Mouse (Mus musculus): ENCODE results near the gene P2rx4. TPM values are rescaled to one million over a fixed set of nuclear protein-coding genes. Genes with fewer than 3 reads are reported as not detected.

P2rx4 gene
- polyA plus RNA-seq, 1 experiment from 2014 or later = 20.7 TPM

DNA sequence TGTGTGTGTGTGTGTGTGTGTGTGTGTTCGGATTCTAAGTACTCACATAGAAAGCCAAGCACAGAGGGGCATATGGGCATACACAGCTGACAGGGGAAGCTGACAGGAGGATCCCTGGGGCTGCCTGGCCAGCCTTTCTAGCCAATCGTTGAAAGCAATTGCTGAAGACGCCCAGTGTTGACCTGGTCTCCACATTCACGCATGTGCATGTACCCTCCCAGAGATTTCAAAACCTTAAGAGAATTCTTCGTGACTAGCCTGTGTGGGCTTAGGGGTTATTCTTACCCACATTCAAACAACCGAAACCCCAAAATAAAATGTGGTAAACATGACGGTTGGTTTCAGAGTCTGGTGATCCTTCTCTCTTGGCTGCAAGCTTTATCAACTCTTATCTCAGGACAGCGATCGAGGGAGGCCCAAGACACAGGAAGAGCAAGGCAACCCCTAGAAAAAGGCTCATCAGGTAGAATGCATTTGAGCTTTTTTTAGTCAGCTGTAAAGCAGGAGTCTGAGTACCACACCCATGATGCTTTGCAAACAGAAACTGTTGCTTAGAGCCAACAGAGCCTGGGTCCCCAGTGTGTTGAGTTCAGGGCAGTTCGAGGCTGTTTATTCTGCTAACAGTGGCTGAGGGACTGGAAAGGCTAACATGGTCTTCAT, 9.2 kb upstream of the P2rx4 start:
- 67% methylated on average over 10 of the region's 10 CpGs for WGBS
- H3K4me3 ChIP-seq (ENCODE audit: low read depth, low read length) = no peak overlapping the region
- H3K9ac ChIP-seq (replicated peaks; ENCODE audit: low read depth, low read length) = no peak overlapping the region
- no peak overlapping the region for H3K4me2 ChIP-seq (replicated peaks; ENCODE audit: low read depth, low read length)
- H3K36me3 ChIP-seq (ENCODE audit: control insufficient read depth, insufficient read depth, low read length) = no peaks in the 10 kb centered on the region
- 0 out of 2 replicates have a peak, but pooled peaks cover 5% of the 10 kb centered on the region for H3K4me1 ChIP-seq (ENCODE audit: control insufficient read depth, insufficient read depth, low read length)
- H3K27me3 ChIP-seq (ENCODE audit: control insufficient read depth, insufficient read depth, low read length) = no peaks in the 10 kb centered on the region
- no peak for ATAC-seq (ENCODE audit: insufficient number of reproducible peaks, insufficient read depth, low FRiP score, low read depth)
- H3K27ac ChIP-seq (ENCODE audit: low read length) = no peak overlapping the region
- no peaks in the 10 kb centered on the region for H3K9me3 ChIP-seq (ENCODE audit: control insufficient read depth, low read depth, low read length)

DNA sequence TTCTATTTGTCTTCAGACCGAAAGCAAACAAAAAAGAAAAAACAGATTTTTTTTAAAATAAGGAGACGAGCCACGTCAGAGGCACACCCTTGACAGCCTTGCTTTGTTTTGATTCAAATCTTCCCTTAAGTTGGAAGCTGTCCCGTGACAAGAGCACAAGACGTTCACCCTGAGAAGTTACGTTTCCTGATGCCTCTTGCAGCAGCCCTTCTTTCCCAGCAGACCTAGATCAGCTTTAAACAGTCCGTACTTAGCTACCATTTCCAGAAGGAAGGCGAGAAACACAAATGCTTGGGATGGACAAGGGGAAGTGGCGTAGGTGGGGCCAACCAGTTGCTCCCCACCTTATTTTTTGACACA, 8.7 kb upstream of the P2rx4 start:
- no peak for ATAC-seq (ENCODE audit: insufficient number of reproducible peaks, insufficient read depth, low FRiP score, low read depth)
- H3K9me3 ChIP-seq (ENCODE audit: control insufficient read depth, low read depth, low read length) = no peaks in the 10 kb centered on the region
- WGBS = 60% methylated on average over 9 of the region's 9 CpGs
- 0 out of 2 replicates have a peak, but pooled peaks cover 2% of the 10 kb centered on the region for H3K4me1 ChIP-seq (ENCODE audit: control insufficient read depth, insufficient read depth, low read length)
- H3K4me3 ChIP-seq (ENCODE audit: low read depth, low read length) = no peak overlapping the region
- H3K36me3 ChIP-seq (ENCODE audit: control insufficient read depth, insufficient read depth, low read length) = no peaks in the 10 kb centered on the region
- H3K27me3 ChIP-seq (ENCODE audit: control insufficient read depth, insufficient read depth, low read length) = no peaks in the 10 kb centered on the region
- H3K27ac ChIP-seq (ENCODE audit: low read length) = no peak overlapping the region
- H3K4me2 ChIP-seq (replicated peaks; ENCODE audit: low read depth, low read length) = no peak overlapping the region
- no peak overlapping the region for H3K9ac ChIP-seq (replicated peaks; ENCODE audit: low read depth, low read length)

DNA sequence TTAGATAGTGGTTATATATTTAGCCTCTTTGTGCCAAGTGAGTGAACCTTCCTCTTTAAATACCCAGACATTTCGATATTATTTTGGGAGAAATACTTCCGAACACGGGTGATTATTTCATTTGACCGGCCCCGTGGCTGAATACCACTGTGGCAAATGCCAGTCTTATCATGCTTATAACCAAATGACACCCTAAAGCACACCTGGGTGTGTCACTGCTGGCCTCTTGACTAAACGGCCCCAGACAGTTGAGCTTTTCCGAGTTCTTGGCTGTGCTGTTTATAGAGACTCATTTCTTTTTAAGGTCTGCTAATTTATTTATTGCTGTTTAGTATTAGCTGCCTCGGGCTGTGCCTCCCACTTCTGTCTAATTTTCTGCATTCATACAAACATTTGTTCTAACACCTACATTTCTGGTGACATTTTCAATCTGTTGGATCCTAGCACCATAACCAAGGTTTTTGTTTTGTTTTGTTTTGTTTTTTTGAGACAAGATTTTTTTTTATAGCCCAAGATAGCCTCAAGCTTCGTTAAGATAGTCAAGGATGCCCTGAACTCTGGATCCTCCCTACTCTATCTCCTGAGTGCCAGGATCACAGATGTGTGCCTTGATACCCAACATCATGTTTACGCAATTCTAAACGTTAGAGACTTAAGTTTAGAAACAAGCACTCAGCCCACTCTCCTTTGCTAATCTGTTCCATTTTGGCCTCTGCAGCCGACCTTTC, 7.1 kb upstream of the P2rx4 start:
- Histone ChIP-seq H3K9ac (replicated peaks; ENCODE audit: low read depth, low read length) (no peak overlapping the region), H3K36me3 (ENCODE audit: control insufficient read depth, insufficient read depth, low read length) (no peaks in the 10 kb centered on the region), H3K9me3 (ENCODE audit: control insufficient read depth, low read depth, low read length) (no peaks in the 10 kb centered on the region), H3K4me1 (ENCODE audit: control insufficient read depth, insufficient read depth, low read length) (0 out of 2 replicates have a peak, but pooled peaks cover 2% of the 10 kb centered on the region), H3K4me3 (ENCODE audit: low read depth, low read length) (no peak overlapping the region), H3K27me3 (ENCODE audit: control insufficient read depth, insufficient read depth, low read length) (no peaks in the 10 kb centered on the region), H3K4me2 (replicated peaks; ENCODE audit: low read depth, low read length) (no peak overlapping the region), H3K27ac (ENCODE audit: low read length) (no peak overlapping the region)
- 61% methylated on average over 12 of the region's 12 CpGs for WGBS
- ATAC-seq (ENCODE audit: insufficient number of reproducible peaks, insufficient read depth, low FRiP score, low read depth) = no peak

GRCm38 (mm10) chr5:122700837-122701212, 6.5 kb upstream of the P2rx4 start:
- Histone ChIP-seq H3K27ac (ENCODE audit: low read length) (no peak overlapping the region), H3K36me3 (ENCODE audit: control insufficient read depth, insufficient read depth, low read length) (no peaks in the 10 kb centered on the region), H3K4me3 (ENCODE audit: low read depth, low read length) (no peak overlapping the region), H3K4me2 (replicated peaks; ENCODE audit: low read depth, low read length) (no peak overlapping the region), H3K27me3 (ENCODE audit: control insufficient read depth, insufficient read depth, low read length) (no peaks in the 10 kb centered on the region), H3K4me1 (ENCODE audit: control insufficient read depth, insufficient read depth, low read length) (0 out of 2 replicates have a peak, but pooled peaks cover 2% of the 10 kb centered on the region), H3K9ac (replicated peaks; ENCODE audit: low read depth, low read length) (no peak overlapping the region), H3K9me3 (ENCODE audit: control insufficient read depth, low read depth, low read length) (no peaks in the 10 kb centered on the region)
- WGBS = 19% methylated on average over 5 of the region's 5 CpGs
- ATAC-seq (ENCODE audit: insufficient number of reproducible peaks, insufficient read depth, low FRiP score, low read depth) = no peak

DNA sequence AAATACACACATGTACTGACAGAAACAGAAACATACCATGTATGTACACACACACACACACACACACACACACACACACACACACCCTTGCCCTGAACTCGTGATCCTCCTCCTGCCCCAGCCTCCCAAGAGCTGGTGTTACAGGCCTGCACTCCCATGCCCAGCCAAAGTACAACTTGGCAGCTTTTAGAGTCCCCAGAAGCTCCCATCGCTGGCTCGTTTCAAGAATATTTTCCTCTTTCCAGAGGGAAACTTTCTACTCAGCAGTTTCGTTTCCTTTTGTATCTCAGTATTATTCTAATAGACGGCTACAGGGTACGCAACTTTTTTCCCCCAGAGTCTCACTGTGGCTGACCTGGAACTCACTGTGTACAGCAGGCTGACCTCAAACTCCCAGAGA, 5.2 kb upstream of the P2rx4 start:
- Histone ChIP-seq H3K4me2 (replicated peaks; ENCODE audit: low read depth, low read length) (no peak overlapping the region), H3K27ac (ENCODE audit: low read length) (no peak overlapping the region), H3K9me3 (ENCODE audit: control insufficient read depth, low read depth, low read length) (no peaks in the 10 kb centered on the region), H3K27me3 (ENCODE audit: control insufficient read depth, insufficient read depth, low read length) (no peaks in the 10 kb centered on the region), H3K4me1 (ENCODE audit: control insufficient read depth, insufficient read depth, low read length) (0 out of 2 replicates have a peak, but pooled peaks cover 6% of the 10 kb centered on the region), H3K36me3 (ENCODE audit: control insufficient read depth, insufficient read depth, low read length) (no peaks in the 10 kb centered on the region), H3K4me3 (ENCODE audit: low read depth, low read length) (no peak overlapping the region), H3K9ac (replicated peaks; ENCODE audit: low read depth, low read length) (no peak overlapping the region)
- 77% methylated on average over 6 of the region's 6 CpGs for WGBS
- ATAC-seq (ENCODE audit: insufficient number of reproducible peaks, insufficient read depth, low FRiP score, low read depth) = no peak

DNA sequence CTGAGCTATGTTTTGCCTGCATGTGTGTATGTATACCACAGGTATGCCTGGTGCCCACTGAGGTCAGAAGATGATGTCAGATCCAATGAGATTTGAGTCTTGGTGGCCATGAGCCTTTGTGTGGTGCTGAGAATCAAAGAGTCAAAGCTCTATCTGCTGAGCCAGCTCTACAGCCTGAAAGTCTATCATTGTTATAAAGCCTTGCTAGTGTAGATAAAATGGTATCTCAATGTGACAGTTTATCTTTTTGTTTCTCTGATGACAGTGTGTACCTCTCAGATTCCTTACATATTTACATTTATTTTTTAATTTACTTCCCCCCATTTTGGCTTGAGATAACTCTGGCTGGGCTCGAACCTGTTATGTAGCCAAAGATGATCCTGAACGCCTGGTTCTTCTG, 3.8 kb upstream of the P2rx4 start:
- no peak overlapping the region for H3K4me2 ChIP-seq (replicated peaks; ENCODE audit: low read depth, low read length)
- H3K4me1 ChIP-seq (ENCODE audit: control insufficient read depth, insufficient read depth, low read length) = 0 out of 2 replicates have a peak, but pooled peaks cover 6% of the 10 kb centered on the region
- no peak overlapping the region for H3K27ac ChIP-seq (ENCODE audit: low read length)
- H3K4me3 ChIP-seq (ENCODE audit: low read depth, low read length) = no peak overlapping the region
- WGBS = 82% methylated on average over 2 of the region's 2 CpGs
- no peaks in the 10 kb centered on the region for H3K27me3 ChIP-seq (ENCODE audit: control insufficient read depth, insufficient read depth, low read length)
- no peak for ATAC-seq (ENCODE audit: insufficient number of reproducible peaks, insufficient read depth, low FRiP score, low read depth)
- H3K36me3 ChIP-seq (ENCODE audit: control insufficient read depth, insufficient read depth, low read length) = no peaks in the 10 kb centered on the region
- H3K9me3 ChIP-seq (ENCODE audit: control insufficient read depth, low read depth, low read length) = no peaks in the 10 kb centered on the region
- no peak overlapping the region for H3K9ac ChIP-seq (replicated peaks; ENCODE audit: low read depth, low read length)

- Histone ChIP-seq H3K4me1 (ENCODE audit: control insufficient read depth, insufficient read depth, low read length) (0 out of 2 replicates have a peak, but pooled peaks cover 6% of the 10 kb centered on the region), H3K36me3 (ENCODE audit: control insufficient read depth, insufficient read depth, low read length) (no peaks in the 10 kb centered on the region), H3K27me3 (ENCODE audit: control insufficient read depth, insufficient read depth, low read length) (no peaks in the 10 kb centered on the region), H3K9ac (replicated peaks; ENCODE audit: low read depth, low read length) (no peak overlapping the region), H3K27ac (ENCODE audit: low read length) (no peak overlapping the region), H3K9me3 (ENCODE audit: control insufficient read depth, low read depth, low read length) (no peaks in the 10 kb centered on the region), H3K4me2 (replicated peaks; ENCODE audit: low read depth, low read length) (no peak overlapping the region), H3K4me3 (ENCODE audit: low read depth, low read length) (no peak overlapping the region)
- 78% methylated on average over 4 of the region's 4 CpGs for WGBS
- no peak for ATAC-seq (ENCODE audit: insufficient number of reproducible peaks, insufficient read depth, low FRiP score, low read depth)
Observed at GRCm38 (mm10) chr5:122704571-122704970, 2.8 kb upstream of the P2rx4 start.

DNA sequence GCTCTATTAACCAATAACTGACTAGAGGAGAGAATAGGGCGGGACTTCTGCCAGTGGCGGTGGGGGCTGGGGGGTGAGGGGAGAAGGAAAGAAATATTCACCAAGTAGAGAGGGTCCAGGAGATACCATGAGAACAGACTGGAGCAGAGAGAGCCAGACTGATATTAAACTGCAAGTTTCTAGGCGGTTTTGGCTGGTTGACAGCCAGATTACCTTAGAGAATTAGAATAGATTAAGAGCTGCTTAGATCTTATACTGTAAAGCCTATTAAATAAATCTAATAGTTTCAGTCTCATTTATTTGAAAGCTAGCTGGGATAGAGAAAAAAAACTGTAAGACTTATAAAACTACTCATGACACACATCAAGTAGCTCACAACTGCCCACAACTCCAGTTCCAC, 2.2 kb upstream of the P2rx4 start:
- 0 out of 2 replicates have a peak, but pooled peaks cover 6% of the 10 kb centered on the region for H3K4me1 ChIP-seq (ENCODE audit: control insufficient read depth, insufficient read depth, low read length)
- 81% methylated on average over 3 of the region's 3 CpGs for WGBS
- no peak overlapping the region for H3K27ac ChIP-seq (ENCODE audit: low read length)
- no peaks in the 10 kb centered on the region for H3K36me3 ChIP-seq (ENCODE audit: control insufficient read depth, insufficient read depth, low read length)
- H3K27me3 ChIP-seq (ENCODE audit: control insufficient read depth, insufficient read depth, low read length) = no peaks in the 10 kb centered on the region
- ATAC-seq (ENCODE audit: insufficient number of reproducible peaks, insufficient read depth, low FRiP score, low read depth) = no peak
- no peak overlapping the region for H3K4me2 ChIP-seq (replicated peaks; ENCODE audit: low read depth, low read length)
- H3K9ac ChIP-seq (replicated peaks; ENCODE audit: low read depth, low read length) = no peak overlapping the region
- H3K9me3 ChIP-seq (ENCODE audit: control insufficient read depth, low read depth, low read length) = no peaks in the 10 kb centered on the region
- no peak overlapping the region for H3K4me3 ChIP-seq (ENCODE audit: low read depth, low read length)
